Mouse (Mus musculus) MEL-GATA-1-ER (cell line): ENCODE results near the gene Capza2.

ENCODE experiments used
- DNase-seq: peaks from one replicate; pipeline ENCODE4 v3.0.0-alpha.2; 2012; ENCODE audit warnings: low read depth; ENCODE audit errors: extremely low read depth

Gene Capza2

GRCm38 (mm10) chr6:17705973-17706372 is 69.9 kb downstream of the Capza2 start:
- DNase-seq: no peak
